Mouse (Mus musculus) forebrain, embryonic 16.5 days (tissue): ENCODE data around the gene Zcchc9. TPM values are rescaled to one million over a fixed set of nuclear protein-coding genes. Genes with fewer than 3 reads are reported as not detected.
A peak's percentile ranks its signal among the peaks of the same experiment; 100 is the strongest.

Source experiments
- ATAC-seq: fragments of 200-750 bp; cut with Nextera tagmentation; 2 replicates; pipeline ENCODE4 v1.8.0; 2017; ENCODE audit warnings: mild to moderate bottlenecking, moderate library complexity
- H3K27ac ChIP-seq: fragments of 300-500 bp; sonication (generic); 2 replicates; pipeline ENCODE4 v1.5.1; 2014; ENCODE audit warnings: low read length, control low read depth
- H3K27me3 ChIP-seq: fragments of 300-500 bp; sonication (generic); replicated peaks from 2 replicates; pipeline ENCODE4 v1.6.1; 2014; ENCODE audit warnings: low read length; ENCODE audit not compliant: control insufficient read depth, insufficient read depth
- H3K36me3 ChIP-seq: fragments of 300-500 bp; sonication (generic); 2 replicates; pipeline ENCODE4 v1.6.1; 2014; ENCODE audit not compliant: control insufficient read depth, insufficient read depth
- H3K4me1 ChIP-seq: fragments of 300-500 bp; sonication (generic); replicated peaks from 2 replicates; pipeline ENCODE4 v1.6.1; 2014; ENCODE audit warnings: low read length; ENCODE audit not compliant: control insufficient read depth, insufficient read depth
- H3K4me2 ChIP-seq: fragments of 300-500 bp; sonication (generic); 2 replicates; pipeline ENCODE4 v1.6.1; 2014; ENCODE audit warnings: mild to moderate bottlenecking, low read length, control low read depth
- H3K4me3 ChIP-seq: fragments of 300-500 bp; sonication (generic); replicated peaks from 2 replicates; pipeline ENCODE4 v1.5.1; 2014; ENCODE audit warnings: mild to moderate bottlenecking, low read length, control low read depth
- H3K9ac ChIP-seq: fragments of 300-500 bp; sonication (generic); replicated peaks from 2 replicates; pipeline ENCODE4 v1.6.1; 2014; ENCODE audit warnings: low read depth, low read length, control low read depth
- H3K9me3 ChIP-seq: fragments of 300-500 bp; sonication (generic); 2 replicates; pipeline ENCODE4 v1.6.1; 2016; ENCODE audit warnings: low read length; ENCODE audit not compliant: control insufficient read depth
- WGBS: fragments of 180-500 bp; shearing (Covaris S2); extraction: QIAGEN DNeasy Blood & Tissue Kit; methylation state at CpG from one replicate; pipeline ENCODE4 v1.1.7; 2014; 5-methylcytosine and 5-hydroxymethylcytosine counted together
- polyA plus RNA-seq: library from polyadenylated mRNA; unstranded; fragments of >200 nt; fragmentation: Nextera tagmentation; extraction: Ambion mirVana; gene quantifications from 2 replicates; pipeline ENCODE4 v1.2.1, GENCODE M21; 2015

Zcchc9 gene
- polyA plus RNA-seq: 18.5 and 21.9 TPM in 2 replicates

DNA sequence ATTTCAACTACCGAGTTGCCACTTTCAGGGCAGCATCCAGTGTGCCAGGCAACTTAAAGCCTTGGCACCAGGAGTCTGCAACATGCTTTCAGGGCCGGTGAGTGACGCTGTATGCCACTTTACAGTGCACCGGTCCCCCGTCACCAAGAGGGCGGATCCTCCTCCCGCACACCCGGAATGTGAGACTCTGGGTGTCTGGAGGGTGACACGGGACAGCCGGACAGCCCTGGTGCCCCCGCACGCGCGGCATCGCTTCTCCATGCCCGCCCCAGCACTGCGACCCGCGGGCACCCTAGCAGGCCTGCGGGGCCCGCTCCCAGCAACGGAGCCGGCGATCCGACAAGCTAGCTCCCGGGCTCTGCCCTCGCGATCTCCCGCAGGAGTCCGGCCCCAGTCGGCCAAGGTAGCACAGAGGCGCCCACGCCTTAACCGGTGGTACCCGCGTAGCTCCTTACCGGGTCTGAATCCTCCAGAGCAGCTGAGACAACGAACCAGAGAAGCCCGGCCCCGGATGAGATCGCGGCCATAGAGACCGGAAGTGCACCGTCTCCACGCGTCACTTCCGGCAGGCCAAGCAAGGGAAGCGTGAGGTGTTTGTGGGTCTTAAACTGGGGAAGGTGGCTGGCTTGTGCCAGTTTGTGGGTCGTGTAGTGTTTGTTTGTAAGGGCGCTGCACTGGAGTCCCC is at the start of gene Zcchc9:
Gene Zcchc9, minus strand, starts transcription at position 551 of the 685 bp plus-strand sequence.
- H3K27me3 ChIP-seq: no peaks in the 10 kb centered on the region
- 0% methylated on average over 50 of the region's 50 CpGs for WGBS
- peaks cover 12% of the 10 kb centered on the region for H3K36me3 ChIP-seq
- H3K4me2 ChIP-seq: peak within 1 kb of the TSS; percentile 67
- peaks cover 11% of the 10 kb centered on the region for H3K4me1 ChIP-seq
- H3K27ac ChIP-seq: peak within 1 kb of the TSS; percentile 93
- peak within 1 kb of the TSS; percentile 86 for H3K4me3 ChIP-seq
- ATAC-seq: peak; percentile 99
- peak within 1 kb of the TSS; percentile 95 for H3K9ac ChIP-seq
- H3K9me3 ChIP-seq: no peaks in the 10 kb centered on the region

DNA sequence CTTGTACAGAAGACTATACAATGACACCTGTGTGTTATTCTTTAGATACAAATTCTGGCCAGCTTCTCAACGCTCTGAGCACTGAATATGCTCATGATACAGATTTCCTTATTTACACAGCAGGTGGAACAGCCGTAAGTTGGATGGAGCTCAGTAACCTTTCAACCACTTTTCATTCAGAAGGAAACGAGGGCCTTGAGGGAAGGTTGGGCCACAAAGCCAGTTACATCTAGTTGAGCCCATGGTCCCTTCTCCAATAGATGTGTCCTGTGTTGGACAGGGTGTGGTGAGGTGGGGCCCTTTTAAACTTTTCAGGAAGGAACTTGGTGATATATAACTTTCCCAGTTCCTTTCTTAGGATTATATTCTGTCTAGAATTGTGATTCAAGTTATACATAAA is 46.9 kb upstream of the Zcchc9 start:
- Histone ChIP-seq H3K4me1 (no peaks in the 10 kb centered on the region), H3K36me3 (no peaks in the 10 kb centered on the region), H3K4me2 (no peak overlapping the region), H3K27ac (no peak overlapping the region), H3K9ac (no peak overlapping the region), H3K9me3 (no peaks in the 10 kb centered on the region), H3K27me3 (no peaks in the 10 kb centered on the region), H3K4me3 (no peak overlapping the region)
- 70% methylated on average over 3 of the region's 3 CpGs for WGBS
- ATAC-seq: no peak

DNA sequence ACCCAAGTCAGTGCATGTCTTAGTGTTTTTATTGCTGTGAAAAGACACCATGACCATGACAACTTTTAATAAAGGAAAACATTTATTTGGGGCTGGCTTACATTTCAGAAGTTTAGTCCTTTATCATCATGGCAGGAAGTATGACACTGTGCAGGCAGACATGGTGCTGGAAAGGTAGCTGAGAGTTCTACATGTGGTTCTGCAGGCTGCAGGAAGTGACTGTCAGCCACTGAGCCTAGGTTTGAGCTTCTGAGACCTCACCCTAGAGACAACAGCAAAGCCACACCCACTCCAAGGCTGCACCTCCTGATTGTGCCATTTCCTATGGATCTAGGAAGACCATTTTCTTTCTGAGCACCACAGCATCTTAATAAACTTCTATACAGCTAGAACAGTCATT is 20.4 kb upstream of the Zcchc9 start:
- no peak overlapping the region for H3K27ac ChIP-seq

DNA sequence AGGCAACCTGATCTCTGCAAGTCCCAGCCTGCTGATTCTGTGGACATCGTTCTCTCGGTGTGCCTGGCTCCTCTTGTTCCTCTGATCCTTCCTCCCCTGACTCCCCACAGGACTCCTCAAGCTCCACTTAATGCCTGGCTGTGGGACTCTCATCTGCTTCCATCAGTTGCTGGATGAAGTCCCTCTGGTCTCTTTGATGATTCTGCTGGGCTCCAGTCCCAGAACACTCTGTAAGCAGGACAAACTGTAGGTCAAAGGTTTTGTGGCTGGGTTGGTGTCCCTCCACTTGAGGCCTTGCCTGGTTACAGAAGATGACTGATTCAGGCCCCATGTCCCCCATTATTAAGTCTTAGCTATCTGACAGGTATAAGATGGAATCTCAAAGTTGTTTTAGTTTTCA is 18.6 kb upstream of the Zcchc9 start:
- no peak overlapping the region for H3K4me2 ChIP-seq
- 87% methylated on average over 2 of the region's 2 CpGs for WGBS
- H3K27me3 ChIP-seq: no peaks in the 10 kb centered on the region
- ATAC-seq: no peak
- no peak overlapping the region for H3K27ac ChIP-seq
- H3K9me3 ChIP-seq: no peaks in the 10 kb centered on the region
- H3K36me3 ChIP-seq: no peaks in the 10 kb centered on the region
- H3K4me1 ChIP-seq: no peaks in the 10 kb centered on the region
- H3K9ac ChIP-seq: no peak overlapping the region
- no peak overlapping the region for H3K4me3 ChIP-seq

More for the DNA sequence above, 20.4 kb upstream of the Zcchc9 start:
- Histone ChIP-seq H3K27me3 (no peaks in the 10 kb centered on the region), H3K9ac (no peak overlapping the region), H3K4me2 (no peak overlapping the region), H3K4me3 (no peak overlapping the region), H3K4me1 (no peaks in the 10 kb centered on the region), H3K9me3 (no peaks in the 10 kb centered on the region), H3K36me3 (no peaks in the 10 kb centered on the region)
- no peak for ATAC-seq

DNA sequence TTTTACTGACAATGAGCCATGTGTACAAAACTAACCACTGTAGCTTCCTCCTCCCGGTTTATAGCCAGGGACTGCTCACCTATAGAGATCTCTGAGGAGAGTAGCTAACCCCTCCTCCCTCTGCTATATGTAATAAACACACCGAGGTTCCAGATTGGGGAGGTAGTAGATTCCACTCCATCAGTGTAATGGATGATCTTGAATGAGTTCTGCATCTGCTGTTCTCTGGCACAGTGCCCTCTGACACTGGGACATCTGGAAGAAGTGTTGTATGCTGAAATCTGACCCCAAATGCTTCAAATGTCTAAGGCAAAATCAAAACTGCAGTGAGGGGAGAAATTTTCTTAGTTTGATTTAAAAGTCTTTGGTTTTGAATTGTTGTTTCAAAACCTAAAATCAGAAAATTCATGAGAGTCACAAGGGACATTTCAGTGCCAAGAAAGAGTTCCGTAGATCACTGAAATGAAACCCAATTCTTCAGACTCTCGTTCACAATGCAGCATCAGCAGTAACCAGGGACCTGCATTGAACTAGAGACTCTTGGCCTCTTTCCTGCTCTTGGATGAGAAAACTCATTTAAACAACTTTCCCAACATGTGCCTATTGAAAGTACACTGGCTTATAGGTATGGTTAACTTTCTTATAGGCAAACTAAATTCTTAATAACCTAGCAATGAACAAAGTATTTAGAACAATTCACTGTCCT is 17.5 kb upstream of the Zcchc9 start:
- Histone ChIP-seq H3K27ac (no peak overlapping the region), H3K4me1 (no peaks in the 10 kb centered on the region), H3K4me3 (no peak overlapping the region), H3K36me3 (no peaks in the 10 kb centered on the region), H3K9ac (no peak overlapping the region), H3K4me2 (no peak overlapping the region), H3K27me3 (no peaks in the 10 kb centered on the region), H3K9me3 (no peaks in the 10 kb centered on the region)
- no peak for ATAC-seq
- WGBS: 67% methylated on average over 4 of the region's 4 CpGs

DNA sequence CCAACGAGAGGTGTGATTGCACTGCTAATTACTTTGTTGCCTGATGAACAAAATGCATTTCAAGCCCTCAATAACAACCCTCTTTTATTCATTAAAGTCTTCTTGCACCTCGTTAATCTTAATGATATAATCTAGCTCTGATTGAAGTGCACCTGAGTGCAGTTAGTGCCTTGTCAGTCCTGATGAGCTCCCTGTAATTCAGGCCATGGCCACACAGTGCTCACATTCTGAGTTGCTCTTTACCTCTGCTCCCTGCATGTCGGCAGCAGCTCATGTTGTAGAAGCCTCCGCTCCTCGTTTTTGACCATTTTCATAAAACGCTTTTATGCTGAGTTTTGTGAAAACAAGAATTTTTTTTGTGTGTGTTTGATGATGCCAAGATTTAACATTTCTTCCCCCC is 16.2 kb upstream of the Zcchc9 start:
- Histone ChIP-seq H3K36me3 (no peaks in the 10 kb centered on the region), H3K9ac (no peak overlapping the region), H3K4me3 (no peak overlapping the region), H3K27me3 (no peaks in the 10 kb centered on the region), H3K27ac (no peak overlapping the region), H3K4me1 (no peaks in the 10 kb centered on the region), H3K9me3 (no peaks in the 10 kb centered on the region), H3K4me2 (no peak overlapping the region)
- WGBS: 52% methylated on average over 6 of the region's 6 CpGs
- ATAC-seq: no peak

DNA sequence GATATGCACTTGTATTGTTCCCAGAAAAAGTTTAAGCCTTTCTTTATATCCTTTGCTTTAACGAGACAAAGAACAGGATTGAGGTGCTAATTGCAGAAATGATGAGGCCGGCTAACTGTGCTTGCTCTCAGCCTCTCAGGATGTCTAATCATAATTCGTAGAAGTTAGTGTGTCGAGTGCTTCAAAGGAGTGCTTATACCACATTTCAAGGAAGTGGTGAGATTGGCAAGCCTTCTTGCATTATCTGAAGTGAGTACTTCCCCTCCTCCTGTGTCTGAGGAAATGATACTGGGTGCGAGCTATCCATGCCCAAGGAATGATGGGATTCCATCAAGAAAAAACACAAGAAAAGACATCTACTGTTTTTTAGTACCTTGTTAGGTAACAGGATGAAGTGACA is 7.2 kb upstream of the Zcchc9 start:
- Histone ChIP-seq H3K27ac (no peak overlapping the region), H3K4me2 (no peak overlapping the region), H3K9ac (no peak overlapping the region), H3K9me3 (peaks cover 2% of the 10 kb centered on the region; the same call in 1 of the 2 replicates), H3K4me3 (no peak overlapping the region), H3K27me3 (no peaks in the 10 kb centered on the region), H3K4me1 (no peaks in the 10 kb centered on the region), H3K36me3 (no peaks in the 10 kb centered on the region)
- 83% methylated on average over 5 of the region's 5 CpGs for WGBS
- no peak for ATAC-seq

DNA sequence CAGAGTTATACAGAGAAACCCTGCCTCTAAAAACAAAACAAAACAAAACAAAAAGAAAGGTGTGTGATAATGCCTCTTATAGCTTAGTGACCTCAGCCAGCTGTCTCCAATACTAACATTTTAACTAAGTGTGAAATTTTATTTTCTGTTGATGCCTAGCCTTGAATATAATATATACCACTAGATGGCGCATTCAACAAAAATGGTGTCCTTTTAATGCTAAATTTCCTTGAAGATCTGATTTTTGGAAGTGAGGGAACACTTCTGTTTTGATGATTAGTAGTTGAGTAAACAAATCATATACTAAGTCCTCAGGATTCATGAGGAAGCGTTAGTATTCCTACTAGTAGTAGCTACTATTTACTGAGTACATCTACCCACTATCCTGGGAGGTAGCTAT is 2.0 kb upstream of the Zcchc9 start:
- Histone ChIP-seq H3K27me3 (no peaks in the 10 kb centered on the region), H3K27ac (no peak overlapping the region), H3K9me3 (no peaks in the 10 kb centered on the region), H3K36me3 (peaks cover 12% of the 10 kb centered on the region), H3K4me3 (no peak overlapping the region), H3K9ac (no peak overlapping the region), H3K4me2 (no peak overlapping the region), H3K4me1 (peaks cover 11% of the 10 kb centered on the region)
- no peak for ATAC-seq
- WGBS: 35% methylated on average over 2 of the region's 2 CpGs

DNA sequence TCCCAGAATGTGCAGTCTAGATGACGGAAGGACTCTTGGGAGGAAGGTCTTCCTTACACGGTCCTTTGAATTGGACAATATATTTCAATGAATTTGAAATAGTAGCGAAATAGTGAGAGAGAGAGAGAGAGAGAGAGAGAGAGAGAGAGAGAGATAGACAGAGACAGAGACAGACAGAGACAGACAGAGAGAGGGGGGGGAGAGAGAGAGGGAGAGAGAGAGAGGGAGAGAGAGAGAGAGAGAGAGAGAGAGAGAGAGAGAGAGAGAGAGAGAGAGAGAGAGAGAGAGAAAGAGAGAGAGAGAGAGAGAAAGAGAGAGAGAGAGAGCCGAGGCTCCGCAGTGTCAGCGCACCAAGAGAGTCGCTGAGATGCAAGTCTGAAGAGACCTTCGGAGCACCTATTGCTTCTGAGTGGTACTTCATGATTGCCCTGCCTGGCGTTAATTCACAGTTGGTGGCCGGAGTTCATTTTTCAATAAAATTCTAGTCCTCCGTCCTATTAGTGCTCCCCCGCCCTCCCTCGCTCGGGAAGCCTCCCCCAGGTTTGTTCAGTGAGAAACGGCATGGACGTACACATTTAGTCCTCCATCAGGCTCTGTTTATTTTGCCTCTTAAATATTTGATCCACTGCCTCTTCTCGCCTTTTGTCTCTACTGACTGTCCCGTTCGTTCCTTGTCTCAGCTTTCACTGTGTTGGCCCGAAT is 520 bp upstream of the Zcchc9 start:
- Histone ChIP-seq H3K4me2 (peak overlapping the region; percentile 67), H3K36me3 (peaks cover 12% of the 10 kb centered on the region), H3K27ac (peak overlapping the region; percentile 93), H3K27me3 (no peaks in the 10 kb centered on the region), H3K4me3 (peak overlapping the region; percentile 86), H3K9me3 (no peaks in the 10 kb centered on the region), H3K4me1 (peaks cover 11% of the 10 kb centered on the region), H3K9ac (peak overlapping the region; percentile 95)
- ATAC-seq: no peak
- 34% methylated on average over 20 of the region's 20 CpGs for WGBS
